ENCODE assay signal across 8 mouse cellular contexts in genomic region chr17:25791320-25791842, GRCm38 (mm10). TPM values are rescaled to one million over a fixed set of nuclear protein-coding genes. Genes with fewer than 3 reads are reported as not detected.
DNase-seq lines count a peak whose midpoint lies in the region; ATAC-seq and TF ChIP-seq lines count a peak whose summit lies in the region.

No protein-coding gene starts in this region.

- 28% methylated on average over 19 of the region's 19 CpGs for WGBS in heart, embryonic 11.5 days (ENCODE audit: insufficient replicate concordance)
- WGBS in forebrain, embryonic 15.5 days = 23% methylated on average over 19 of the region's 19 CpGs
- 31% methylated on average over 19 of the region's 19 CpGs for WGBS in liver, postnatal 0 days (ENCODE audit: insufficient replicate concordance)

- DNase-seq in heart, postnatal 10 days = no peak
- DNase-seq in liver, postnatal 0 days = no peak
- DNase-seq in urinary bladder, postnatal 4 days (ENCODE audit: low spot score in 2 of 2) = no peak
- no peak for DNase-seq in cerebellum, postnatal 4 days (ENCODE audit: low spot score in 2 of 2)
- DNase-seq in layer of hippocampus, adult 8-10 months (ENCODE audit: low spot score in 2 of 2) = no peak

- intact Hi-C loops in heart, postnatal 10 days (cut with DNase I) = no loop called here

- H3K4me2 ChIP-seq in heart, embryonic 11.5 days = peak overlapping the region; percentile 80
- peak overlapping the region; percentile 93 for H3K4me2 ChIP-seq in forebrain, embryonic 15.5 days (replicated peaks)
- H3K4me2 ChIP-seq in liver, postnatal 0 days (ENCODE audit: low read depth, low read length) = peak overlapping the region; percentile 98

- H3K36me3 ChIP-seq in heart, embryonic 11.5 days (ENCODE audit: control insufficient read depth, insufficient read depth, low read length) = peaks cover 11% of the 10 kb centered on the region
- no peaks in the 10 kb centered on the region for H3K36me3 ChIP-seq in ES-Bruce4 (ENCODE audit: control insufficient read depth, insufficient read depth, low read length, poor library complexity, severe bottlenecking)
- H3K36me3 ChIP-seq in forebrain, embryonic 15.5 days = 0 out of 2 replicates have a peak, but pooled peaks cover 7% of the 10 kb centered on the region
- peaks cover 4% of the 10 kb centered on the region; the same call in 1 of the 2 replicates for H3K36me3 ChIP-seq in liver, postnatal 0 days (replicated peaks; ENCODE audit: insufficient read depth, low read length)

- peak overlapping the region; percentile 80 for H3K9ac ChIP-seq in heart, embryonic 11.5 days (ENCODE audit: low read depth, low read length)
- H3K9ac ChIP-seq in ES-Bruce4 (ENCODE audit: low read depth, poor library complexity, severe bottlenecking) = peak overlapping the region; percentile 57
- H3K9ac ChIP-seq in forebrain, embryonic 15.5 days (replicated peaks) = peak overlapping the region; percentile 83
- peak overlapping the region; percentile 77 for H3K9ac ChIP-seq in liver, postnatal 0 days (replicated peaks)

- H3K27me3 ChIP-seq in heart, embryonic 11.5 days (ENCODE audit: control insufficient read depth, insufficient read depth, low read length) = no peaks in the 10 kb centered on the region
- no peaks in the 10 kb centered on the region for H3K27me3 ChIP-seq in ES-Bruce4 (ENCODE audit: control insufficient read depth, insufficient read depth, low read length, poor library complexity, severe bottlenecking)
- H3K27me3 ChIP-seq in forebrain, embryonic 15.5 days = no peaks in the 10 kb centered on the region
- no peaks in the 10 kb centered on the region for H3K27me3 ChIP-seq in liver, postnatal 0 days (ENCODE audit: insufficient read depth, low read length)

- TF ChIP-seq POLR2A in ES-Bruce4 (IDR thresholded peaks at IDR 0.05; ENCODE audit: insufficient read depth, low read length) = no peak

- TF ChIP-seq EP300 in ES-Bruce4 (IDR thresholded peaks at IDR 0.05; ENCODE audit: insufficient read depth, low read depth, low read length) = no peak
- TF ChIP-seq EP300 in liver, postnatal 0 days (IDR thresholded peaks at IDR 0.05; ENCODE audit: low read depth) = no peak

- ATAC-seq in heart, embryonic 11.5 days (replicated peaks; ENCODE audit: insufficient number of reproducible peaks, low FRiP score, low TSS enrichment) = no peak
- ATAC-seq in forebrain, embryonic 15.5 days (replicated peaks) = no peak; the same call in 1 of the 2 replicates
- ATAC-seq in liver, postnatal 0 days = no peak

- no peaks in the 10 kb centered on the region for H3K9me3 ChIP-seq in heart, embryonic 11.5 days (replicated peaks; ENCODE audit: control insufficient read depth, low read length)
- H3K9me3 ChIP-seq in ES-Bruce4 (replicated peaks; ENCODE audit: control insufficient read depth, insufficient read depth, low read length, poor library complexity, severe bottlenecking) = no peaks in the 10 kb centered on the region
- H3K9me3 ChIP-seq in forebrain, embryonic 15.5 days = no peaks in the 10 kb centered on the region
- H3K9me3 ChIP-seq in liver, postnatal 0 days (ENCODE audit: low read length) = no peaks in the 10 kb centered on the region

- H3K4me3 ChIP-seq in heart, embryonic 11.5 days (ENCODE audit: low read depth, low read length) = peak overlapping the region; percentile 71
- peak overlapping the region; percentile 93 for H3K4me3 ChIP-seq in ES-Bruce4 (ENCODE audit: low read depth, low read length)
- peak overlapping the region; percentile 92 for H3K4me3 ChIP-seq in forebrain, embryonic 15.5 days
- H3K4me3 ChIP-seq in liver, postnatal 0 days (ENCODE audit: low read depth, low read length) = peak overlapping the region; percentile 79

- no peak overlapping the region for H3K27ac ChIP-seq in heart, embryonic 11.5 days (ENCODE audit: low read depth, low read length)
- H3K27ac ChIP-seq in ES-Bruce4 (ENCODE audit: insufficient read depth, low read length) = 0 out of 2 replicates have a peak overlapping the region, but pooled peaks have one; percentile 8
- peak overlapping the region; percentile 95 for H3K27ac ChIP-seq in forebrain, embryonic 15.5 days (replicated peaks)
- peak overlapping the region; percentile 88 for H3K27ac ChIP-seq in liver, postnatal 0 days (ENCODE audit: low read depth)

- no peak for TF ChIP-seq CTCF in ES-Bruce4 (IDR thresholded peaks at IDR 0.05; ENCODE audit: low read depth, low read length)
- peak; percentile 9; the same call in 1 of the 2 replicates for TF ChIP-seq CTCF in liver, postnatal 0 days (IDR thresholded peaks at IDR 0.05; ENCODE audit: low read depth)

- peaks cover 34% of the 10 kb centered on the region for H3K4me1 ChIP-seq in heart, embryonic 11.5 days (ENCODE audit: control insufficient read depth, insufficient read depth, low read length)
- H3K4me1 ChIP-seq in ES-Bruce4 (ENCODE audit: control insufficient read depth, insufficient read depth, low read length) = peaks cover 4% of the 10 kb centered on the region
- peaks cover 53% of the 10 kb centered on the region for H3K4me1 ChIP-seq in forebrain, embryonic 15.5 days
- peaks cover 22% of the 10 kb centered on the region for H3K4me1 ChIP-seq in liver, postnatal 0 days (ENCODE audit: insufficient read depth)

RNA-seq across cellular contexts. Expression of gene Fam173a, which starts 1.3 kb away (rescaled TPM):
- 71.8 and 74.0 TPM in 2 replicates for polyA plus RNA-seq in heart, embryonic 11.5 days (2014; fragmentation: Nextera tagmentation; extraction: Ambion mirVana)
- total RNA-seq in heart, postnatal 10 days (2021) = 10 to 100 TPM; 37.8 to 38.9 TPM
- polyA plus RNA-seq in ES-Bruce4 (2011; ENCODE audit: insufficient read depth, insufficient read length, low read depth, missing spikeins) = 26.0 and 30.6 TPM in 2 replicates
- polyA plus RNA-seq in forebrain, embryonic 15.5 days (2015; fragmentation: Nextera tagmentation; extraction: Ambion mirVana) = 71.4 and 84.2 TPM in 2 replicates
- polyA plus RNA-seq in liver, postnatal 0 days (2015; fragmentation: Nextera tagmentation; extraction: Ambion mirVana) = 51.5 and 51.6 TPM in 2 replicates
- total RNA-seq in layer of hippocampus, adult 8-10 months (2022) = 100 to 1,000 TPM in 2 of 4 experiments, 10 to 100 TPM in 2; 93.0 to 103 (median 99.1) TPM

RNA-seq across cellular contexts. Expression of gene AC134908.4, which starts 4.1 kb away (rescaled TPM):
- polyA plus RNA-seq in heart, embryonic 11.5 days (2014; fragmentation: Nextera tagmentation; extraction: Ambion mirVana) = 0.29 TPM in 1 of 2 replicates, not detected in the other
- not detected for total RNA-seq in heart, postnatal 10 days (2021)
- polyA plus RNA-seq in ES-Bruce4 (2011; ENCODE audit: insufficient read depth, insufficient read length, low read depth, missing spikeins) = 1.6 and 2.6 TPM in 2 replicates
- polyA plus RNA-seq in forebrain, embryonic 15.5 days (2015; fragmentation: Nextera tagmentation; extraction: Ambion mirVana) = not detected in 2 replicates
- not detected in 2 replicates for polyA plus RNA-seq in liver, postnatal 0 days (2015; fragmentation: Nextera tagmentation; extraction: Ambion mirVana)
- 1 to 10 TPM in 1 of 4 experiments, not detected in 3; 1.5 TPM for total RNA-seq in layer of hippocampus, adult 8-10 months (2022)

RNA-seq across cellular contexts. Expression of gene Ccdc78, which starts 5.0 kb away (rescaled TPM):
- polyA plus RNA-seq in heart, embryonic 11.5 days (2014; fragmentation: Nextera tagmentation; extraction: Ambion mirVana) = 0.13 TPM in 1 of 2 replicates, not detected in the other
- total RNA-seq in heart, postnatal 10 days (2021) = under 1 TPM in 1 of 2 experiments, not detected in 1; 0.14 TPM
- polyA plus RNA-seq in ES-Bruce4 (2011; ENCODE audit: insufficient read depth, insufficient read length, low read depth, missing spikeins) = not detected in 2 replicates
- polyA plus RNA-seq in forebrain, embryonic 15.5 days (2015; fragmentation: Nextera tagmentation; extraction: Ambion mirVana) = 0.17 and 0.26 TPM in 2 replicates
- polyA plus RNA-seq in liver, postnatal 0 days (2015; fragmentation: Nextera tagmentation; extraction: Ambion mirVana) = not detected in 2 replicates
- under 1 TPM; 0.43 to 1.00 (median 0.94) TPM for total RNA-seq in layer of hippocampus, adult 8-10 months (2022)

RNA-seq across cellular contexts. Expression of gene Metrn, which starts 5.6 kb away (rescaled TPM):
- 6.2 and 8.3 TPM in 2 replicates for polyA plus RNA-seq in heart, embryonic 11.5 days (2014; fragmentation: Nextera tagmentation; extraction: Ambion mirVana)
- total RNA-seq in heart, postnatal 10 days (2021) = 10 to 100 TPM; 59.7 to 60.9 TPM
- polyA plus RNA-seq in ES-Bruce4 (2011; ENCODE audit: insufficient read depth, insufficient read length, low read depth, missing spikeins) = 29.6 and 35.1 TPM in 2 replicates
- polyA plus RNA-seq in forebrain, embryonic 15.5 days (2015; fragmentation: Nextera tagmentation; extraction: Ambion mirVana) = 31.4 and 37.3 TPM in 2 replicates
- 11.9 TPM in 2 replicates for polyA plus RNA-seq in liver, postnatal 0 days (2015; fragmentation: Nextera tagmentation; extraction: Ambion mirVana)
- total RNA-seq in layer of hippocampus, adult 8-10 months (2022) = 10 to 100 TPM; 66.8 to 93.2 (median 84.5) TPM

RNA-seq across cellular contexts. Expression of gene Haghl, which starts 5.9 kb away (rescaled TPM):
- polyA plus RNA-seq in heart, embryonic 11.5 days (2014; fragmentation: Nextera tagmentation; extraction: Ambion mirVana) = 47.2 and 52.3 TPM in 2 replicates
- 10 to 100 TPM; 23.8 to 25.7 TPM for total RNA-seq in heart, postnatal 10 days (2021)
- 25.7 and 32.1 TPM in 2 replicates for polyA plus RNA-seq in ES-Bruce4 (2011; ENCODE audit: insufficient read depth, insufficient read length, low read depth, missing spikeins)
- 115 and 121 TPM in 2 replicates for polyA plus RNA-seq in forebrain, embryonic 15.5 days (2015; fragmentation: Nextera tagmentation; extraction: Ambion mirVana)
- 8.3 and 9.4 TPM in 2 replicates for polyA plus RNA-seq in liver, postnatal 0 days (2015; fragmentation: Nextera tagmentation; extraction: Ambion mirVana)
- 100 to 1,000 TPM in 2 of 4 experiments, 10 to 100 TPM in 2; 94.5 to 130 (median 112) TPM for total RNA-seq in layer of hippocampus, adult 8-10 months (2022)
